Mouse (Mus musculus) ES-Bruce4 (cell line): Measurements from ENCODE around the gene Bckdha.

Source experiments
- CTCF ChIP-seq: IDR thresholded peaks from one replicate; pipeline ENCODE4 v1.8.1; 2011; ENCODE audit warnings: low read depth, low read length
- POLR2A ChIP-seq: IDR thresholded peaks from one replicate; pipeline ENCODE4 v1.8.1; 2011; ENCODE audit warnings: low read length; ENCODE audit not compliant: insufficient read depth

GRCm38 (mm10) chr7:25647574-25648123 lies 11.1 kb downstream of the Bckdha start:
- TF ChIP-seq POLR2A (no peak), CTCF (peak; percentile 62)
